Mouse (Mus musculus): ENCODE data around the gene 9930022D16Rik. TPM values are rescaled to one million over a fixed set of nuclear protein-coding genes. Genes with fewer than 3 reads are reported as not detected.
A peak's percentile ranks its signal among the peaks of the same experiment; 100 is the strongest.

9930022D16Rik gene
- total RNA-seq, 2 experiments from 2014 or later, result not detected

DNA sequence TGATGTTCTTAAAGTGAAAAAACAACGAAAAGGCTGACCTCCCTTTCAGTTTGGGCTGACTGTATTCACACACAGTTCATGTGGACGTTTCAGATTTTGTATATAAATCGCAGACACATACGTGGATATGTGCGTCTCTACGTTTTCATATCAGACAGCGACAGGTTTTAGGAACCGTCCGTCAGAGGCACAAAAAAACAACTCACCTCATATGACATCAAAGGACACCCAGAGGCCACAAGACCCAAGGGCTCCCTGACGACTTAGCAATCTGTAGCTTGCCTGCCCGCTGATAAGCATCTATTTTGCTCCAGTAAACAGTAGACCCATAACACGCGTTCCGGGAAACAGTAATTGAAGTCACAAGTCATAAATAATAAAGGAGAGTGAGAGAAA, 6.8 kb downstream of the 9930022D16Rik start:
- no peak for TF ChIP-seq CTCF (IDR thresholded peaks at IDR 0.05)
- no peak overlapping the region for H3K4me3 ChIP-seq
- intact Hi-C loops (cut with DNase I), result no loop called here
- H3K27ac ChIP-seq, result no peak overlapping the region
- no peak for DNase-seq

GRCm38 (mm10) chr11:109421205-109421604, 7.5 kb downstream of the 9930022D16Rik start:
- H3K4me3 ChIP-seq, result no peak overlapping the region
- TF ChIP-seq CTCF (IDR thresholded peaks at IDR 0.05), result no peak
- intact Hi-C loops (cut with DNase I), result no loop called here
- no peak for DNase-seq
- no peak overlapping the region for H3K27ac ChIP-seq

DNA sequence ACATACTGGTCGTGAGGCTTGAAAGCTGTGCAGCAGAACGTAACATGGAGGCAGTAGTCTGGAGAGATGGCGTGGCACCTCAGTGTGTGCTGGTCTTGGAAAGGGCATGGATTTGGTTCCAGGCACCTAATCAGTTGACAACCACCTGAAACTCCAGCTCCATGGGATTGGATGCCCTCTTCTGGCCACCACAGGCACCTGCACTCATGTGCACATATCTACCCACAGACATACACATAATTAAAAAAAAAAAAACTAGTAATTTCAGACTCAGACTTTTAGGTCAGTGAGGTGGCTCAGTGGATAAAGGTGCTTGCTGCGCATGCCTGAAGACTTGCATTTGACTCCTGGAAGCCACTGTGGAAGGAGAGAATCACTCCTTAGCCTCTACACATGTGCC, 8.5 kb downstream of the 9930022D16Rik start:
- DNase-seq, result no peak
- Histone ChIP-seq H3K4me3 (no peak overlapping the region), H3K27ac (no peak overlapping the region)
- 0 out of 2 replicates have a peak, but pooled peaks have one; percentile 6 for TF ChIP-seq CTCF (IDR thresholded peaks at IDR 0.05)
- intact Hi-C loops (cut with DNase I), result no loop called here

DNA sequence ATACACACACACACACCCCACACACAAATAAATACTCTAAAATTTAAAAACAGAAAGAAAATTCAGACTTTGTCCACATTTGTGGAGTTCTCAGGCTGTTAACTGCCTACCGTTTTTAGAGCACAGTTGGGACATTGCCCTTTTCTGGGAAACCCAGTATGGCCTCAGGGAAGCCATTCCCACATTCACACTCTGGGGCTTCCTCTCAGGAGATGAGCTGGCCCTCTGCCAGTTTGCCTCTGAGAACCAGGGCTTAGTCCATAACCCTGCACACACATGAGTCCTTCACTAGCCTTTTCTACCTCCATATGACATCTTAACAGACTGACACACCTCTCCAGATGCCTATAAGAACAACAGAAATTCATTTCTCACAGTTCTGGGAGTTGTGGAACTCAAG, 9.6 kb downstream of the 9930022D16Rik start:
- intact Hi-C loops (cut with DNase I), result no loop called here
- TF ChIP-seq CTCF (IDR thresholded peaks at IDR 0.05), result no peak
- no peak overlapping the region for H3K27ac ChIP-seq
- DNase-seq, result no peak
- no peak overlapping the region for H3K4me3 ChIP-seq

DNA sequence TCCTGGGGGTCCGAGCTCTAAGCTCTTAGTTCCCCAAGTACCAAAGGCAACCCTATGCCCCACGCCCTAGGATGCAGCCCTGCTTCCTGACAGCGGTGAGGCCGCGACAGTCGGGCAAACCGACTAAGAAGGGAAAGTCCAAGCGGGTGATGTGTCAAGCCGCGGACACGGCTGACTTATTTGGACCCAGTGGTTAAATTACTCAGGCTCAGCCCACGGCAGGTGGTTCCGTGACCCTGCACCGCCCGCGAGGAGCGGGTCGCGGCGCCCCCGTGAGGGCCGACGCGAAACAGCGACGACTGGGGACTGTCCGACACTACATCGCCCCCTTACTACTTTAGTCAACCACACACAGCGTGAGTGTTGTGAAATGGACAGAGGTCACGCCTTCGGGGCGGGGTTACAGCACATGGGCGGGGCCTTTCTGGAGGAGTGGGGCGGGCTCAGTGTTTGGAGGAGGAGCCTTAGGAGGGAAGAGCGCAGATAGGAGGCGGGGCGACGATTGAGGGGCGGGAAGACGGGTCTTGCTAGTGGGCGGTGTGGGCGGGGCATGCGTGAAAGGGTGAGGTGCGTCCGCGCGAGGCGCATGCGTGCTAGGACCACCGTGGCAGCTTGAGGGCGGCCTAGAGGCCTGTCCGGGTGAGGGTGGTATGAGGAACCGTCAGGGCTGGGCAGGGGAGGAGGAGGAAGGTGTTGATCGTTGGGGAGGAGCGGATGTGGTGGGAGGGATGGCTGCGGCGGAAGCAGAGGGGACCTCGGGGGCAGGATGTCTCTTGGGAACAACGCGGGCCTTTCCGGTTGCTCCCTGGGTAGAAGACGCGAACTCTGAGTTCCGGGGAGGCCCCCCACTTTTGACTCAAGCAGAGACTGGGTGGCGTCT, 11.9 kb downstream of the 9930022D16Rik start, which contains the start of gene Amz2:
Gene Amz2, plus strand, starts transcription at position 555 of the 880 bp plus-strand sequence.
- intact Hi-C loops (cut with DNase I), result loop anchor here (1.0 to 2.0 kb wide), 3 partner anchors 55 to 94 kb away; partner anchors contain the start of gene Gna13

GRCm38 (mm10) chr11:109426272-109426586, 12.5 kb downstream of the 9930022D16Rik start:
- intact Hi-C loops (cut with DNase I), result no loop called here
- no peak for DNase-seq
- no peak for TF ChIP-seq CTCF (IDR thresholded peaks at IDR 0.05)
- Histone ChIP-seq H3K4me3 (peak overlapping the region; percentile 87), H3K27ac (peak overlapping the region; percentile 89)

More for the DNA sequence above, 11.9 kb downstream of the 9930022D16Rik start, which contains the start of gene Amz2:
- H3K27ac ChIP-seq, result peak within 1 kb of the TSS; percentile 89
- DNase-seq, result peak; percentile 99
- peak; percentile 91 for TF ChIP-seq CTCF (IDR thresholded peaks at IDR 0.05)
- H3K4me3 ChIP-seq, result peak within 1 kb of the TSS; percentile 87

GRCm38 (mm10) chr11:109427353-109427752, 13.6 kb downstream of the 9930022D16Rik start:
- TF ChIP-seq CTCF (IDR thresholded peaks at IDR 0.05), result no peak
- H3K4me3 ChIP-seq, result no peak overlapping the region
- DNase-seq, result no peak
- intact Hi-C loops (cut with DNase I), result no loop called here
- no peak overlapping the region for H3K27ac ChIP-seq

- Histone ChIP-seq H3K4me3 (no peak overlapping the region), H3K27ac (no peak overlapping the region)
- intact Hi-C loops (cut with DNase I), result no loop called here
- DNase-seq, result no peak
- TF ChIP-seq CTCF (IDR thresholded peaks at IDR 0.05), result no peak
Measured at GRCm38 (mm10) chr11:109434233-109434798, 20.6 kb downstream of the 9930022D16Rik start.

- no peak for DNase-seq
- H3K4me3 ChIP-seq, result no peak overlapping the region
- intact Hi-C loops (cut with DNase I), result no loop called here
- H3K27ac ChIP-seq, result no peak overlapping the region
- TF ChIP-seq CTCF (IDR thresholded peaks at IDR 0.05), result no peak
Measured at GRCm38 (mm10) chr11:109436889-109437288, 23.2 kb downstream of the 9930022D16Rik start.

GRCm38 (mm10) chr11:109439209-109439608, 25.5 kb downstream of the 9930022D16Rik start:
- no peak for TF ChIP-seq CTCF (IDR thresholded peaks at IDR 0.05)
- intact Hi-C loops (cut with DNase I), result no loop called here
- no peak for DNase-seq
- H3K27ac ChIP-seq, result peak overlapping the region; percentile 75
- H3K4me3 ChIP-seq, result peak overlapping the region; percentile 81

- DNase-seq, result peak; percentile 86
Measured at GRCm38 (mm10) chr11:109439829-109440340, 26.2 kb downstream of the 9930022D16Rik start.

DNA sequence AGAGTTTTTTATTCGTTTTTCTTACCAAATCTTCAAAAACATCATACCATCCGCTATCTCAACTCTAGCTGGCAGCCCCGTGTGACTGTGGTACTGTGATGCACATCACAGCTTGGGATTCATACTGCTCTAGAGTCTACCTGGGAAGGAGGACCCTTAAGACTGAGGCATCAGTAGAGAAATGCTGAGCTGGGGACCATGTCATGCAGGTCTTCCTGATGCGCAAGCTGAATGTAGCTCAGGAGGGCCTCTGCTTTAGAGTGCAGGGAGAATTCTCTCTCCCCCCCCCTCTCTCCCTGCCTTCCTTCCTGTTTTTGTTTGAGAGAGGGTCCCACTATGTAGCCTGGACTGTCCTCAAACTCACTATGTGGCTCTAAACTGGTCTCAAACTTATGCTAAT, 26.9 kb downstream of the 9930022D16Rik start:
- Histone ChIP-seq H3K4me3 (peak overlapping the region; percentile 81), H3K27ac (no peak overlapping the region)
- TF ChIP-seq CTCF (IDR thresholded peaks at IDR 0.05), result no peak
- intact Hi-C loops (cut with DNase I), result no loop called here
- DNase-seq, result no peak

More at GRCm38 (mm10) chr11:109439829-109440340, 26.2 kb downstream of the 9930022D16Rik start:
- H3K4me3 ChIP-seq, result peak overlapping the region; percentile 81
- H3K27ac ChIP-seq, result peak overlapping the region; percentile 75
- peak; percentile 52 for TF ChIP-seq CTCF (IDR thresholded peaks at IDR 0.05)
- intact Hi-C loops (cut with DNase I), result no loop called here

GRCm38 (mm10) chr11:109441119-109441518, 27.4 kb downstream of the 9930022D16Rik start:
- peak; percentile 67 for TF ChIP-seq CTCF (IDR thresholded peaks at IDR 0.05)
- Histone ChIP-seq H3K4me3 (no peak overlapping the region), H3K27ac (no peak overlapping the region)
- intact Hi-C loops (cut with DNase I), result no loop called here
- peak; percentile 37 for DNase-seq
